Mouse (Mus musculus): Measurements from ENCODE around the gene Tfap2c.

- TF ChIP-seq JUND (conservative IDR thresholded peaks at IDR 0.05; ENCODE audit: low read depth, low read length) (no peak), E2F4 (IDR thresholded peaks at IDR 0.05; ENCODE audit: insufficient replicate concordance, low read depth, low read length) (no peak), HCFC1 (IDR thresholded peaks at IDR 0.05; ENCODE audit: low read depth, low read length) (no peak), CHD2 (IDR thresholded peaks at IDR 0.05; ENCODE audit: low read length) (no peak), KAT2A (IDR thresholded peaks at IDR 0.05; ENCODE audit: insufficient replicate concordance, low read length) (no peak), POLR2AphosphoS2 (IDR thresholded peaks at IDR 0.05; ENCODE audit: low read depth, low read length) (no peak)
Measured at GRCm38 (mm10) chr2:172568466-172568865, 19.1 kb downstream of the Tfap2c start.
